Mouse (Mus musculus) olfactory bulb, adult 2 months (tissue): ENCODE measurements around the gene Mgmt. TPM values are rescaled to one million over a fixed set of nuclear protein-coding genes. Genes with fewer than 3 reads are reported as not detected.

Experiments used
- H3K27ac ChIP-seq: fragments of 200-500 bp; 2 replicates; pipeline ENCODE4 v1.5.1; 2012; ENCODE audit warnings: low read depth, low read length; ENCODE audit not compliant: insufficient read depth
- H3K4me1 ChIP-seq: fragments of 200-500 bp; 2 replicates; pipeline ENCODE4 v1.6.1; 2012; ENCODE audit warnings: low read length; ENCODE audit not compliant: control insufficient read depth, insufficient read depth
- H3K4me3 ChIP-seq: fragments of 200-500 bp; 2 replicates; pipeline ENCODE4 v1.5.1; 2012; ENCODE audit warnings: mild to moderate bottlenecking, low read depth, low read length, moderate library complexity; ENCODE audit not compliant: insufficient read depth
- CTCF ChIP-seq: fragments of 200-500 bp; IDR thresholded peaks from 2 replicates; pipeline ENCODE4 v1.5.1; 2012; ENCODE audit warnings: low read depth, mild to moderate bottlenecking, low read length, moderate library complexity; ENCODE audit not compliant: insufficient read depth
- POLR2A ChIP-seq: fragments of 200-500 bp; IDR thresholded peaks from 2 replicates; pipeline ENCODE4 v1.6.1; 2012; ENCODE audit warnings: mild to moderate bottlenecking, low read depth, low read length, moderate library complexity; ENCODE audit not compliant: insufficient read depth
- WGBS: fragments of 180-500 bp; shearing (Covaris S2); methylation state at CpG from one replicate; pipeline ENCODE4 v1.1.7; 2018; 5-methylcytosine and 5-hydroxymethylcytosine counted together
- polyA plus RNA-seq: library from polyadenylated mRNA; stranded (reverse); fragments of >200 nt; gene quantifications from 2 replicates; pipeline ENCODE4 v1.2.4, GENCODE M21; 2012; ENCODE audit warnings: low replicate concordance; ENCODE audit not compliant: missing spikeins, insufficient read depth, insufficient read length

Gene Mgmt
- polyA plus RNA-seq: not detected in 2 replicates

DNA sequence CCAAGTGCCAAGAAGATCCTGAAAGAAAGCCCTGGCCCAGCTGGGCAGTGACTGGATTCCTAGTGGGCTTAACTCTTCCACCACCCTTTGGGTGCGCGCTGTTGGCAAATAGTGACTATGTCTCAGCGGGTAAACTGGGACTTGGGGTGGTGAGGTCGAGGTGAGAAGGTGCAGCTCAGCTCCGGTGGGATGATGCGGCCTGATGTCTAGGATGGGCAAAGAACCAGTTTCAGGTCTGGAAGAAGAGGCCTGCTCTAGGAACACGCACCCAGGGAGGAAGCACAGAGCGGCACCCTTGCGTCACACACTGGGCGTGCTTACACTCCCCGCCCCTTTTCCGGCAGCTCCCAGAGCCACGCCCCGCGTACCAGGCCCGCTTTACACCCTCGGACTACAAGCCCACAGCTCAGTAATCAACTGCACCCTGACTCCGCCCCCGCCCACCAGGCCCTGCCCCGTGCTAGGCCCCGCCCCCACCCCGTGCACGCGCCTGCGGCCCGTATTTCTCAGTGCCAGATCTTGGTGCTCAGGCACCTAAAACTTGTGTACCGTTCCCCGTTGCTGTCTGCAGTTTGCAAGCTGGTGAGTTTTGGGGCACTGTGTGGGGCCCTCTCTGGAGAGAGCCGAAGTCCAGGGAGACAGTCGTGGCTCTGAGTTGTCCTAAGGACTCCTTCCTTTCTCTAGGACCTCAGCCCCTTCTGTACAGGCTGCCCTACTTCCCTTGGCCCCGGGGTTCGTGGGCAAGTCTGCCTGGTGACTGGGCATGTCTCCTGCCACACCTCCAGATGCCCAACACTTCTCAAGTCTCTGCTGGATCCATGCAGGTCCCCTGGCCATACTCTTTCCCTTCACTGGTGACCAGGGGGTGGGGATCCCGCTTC, at the start of gene Mgmt:
Gene Mgmt (plus strand): TSS at position 509 of the 881 bp plus-strand sequence.
- peak within 1 kb of the TSS; percentile 32 for H3K4me3 ChIP-seq
- no peak within 1 kb of the TSS for H3K27ac ChIP-seq
- peaks cover 4% of the 10 kb centered on the region for H3K4me1 ChIP-seq
- TF ChIP-seq POLR2A (no peak), CTCF (no peak)
- WGBS: 15% methylated on average over 33 of the region's 33 CpGs

- Histone ChIP-seq H3K27ac (no peak overlapping the region), H3K4me3 (no peak overlapping the region), H3K4me1 (peaks cover 3% of the 10 kb centered on the region)
- 47% methylated on average over 5 of the region's 5 CpGs for WGBS
- TF ChIP-seq POLR2A: no peak
- no peak for TF ChIP-seq CTCF
Observed at GRCm38 (mm10) chr7:136844835-136845234, 49.6 kb upstream of the Mgmt start.

- Histone ChIP-seq H3K4me3 (no peak overlapping the region), H3K27ac (no peak overlapping the region), H3K4me1 (peaks cover 2% of the 10 kb centered on the region)
- WGBS: 23% methylated on average over 9 of the region's 9 CpGs
- TF ChIP-seq POLR2A (no peak), CTCF (no peak)
Observed at GRCm38 (mm10) chr7:136845321-136845720, 49.1 kb upstream of the Mgmt start.

- no peak overlapping the region for H3K4me3 ChIP-seq
- no peak overlapping the region for H3K27ac ChIP-seq
- H3K4me1 ChIP-seq: no peaks in the 10 kb centered on the region
- TF ChIP-seq POLR2A: no peak
- TF ChIP-seq CTCF: no peak
- 66% methylated on average over 10 of the region's 10 CpGs for WGBS
Observed at GRCm38 (mm10) chr7:136846086-136846620, 48.3 kb upstream of the Mgmt start.

DNA sequence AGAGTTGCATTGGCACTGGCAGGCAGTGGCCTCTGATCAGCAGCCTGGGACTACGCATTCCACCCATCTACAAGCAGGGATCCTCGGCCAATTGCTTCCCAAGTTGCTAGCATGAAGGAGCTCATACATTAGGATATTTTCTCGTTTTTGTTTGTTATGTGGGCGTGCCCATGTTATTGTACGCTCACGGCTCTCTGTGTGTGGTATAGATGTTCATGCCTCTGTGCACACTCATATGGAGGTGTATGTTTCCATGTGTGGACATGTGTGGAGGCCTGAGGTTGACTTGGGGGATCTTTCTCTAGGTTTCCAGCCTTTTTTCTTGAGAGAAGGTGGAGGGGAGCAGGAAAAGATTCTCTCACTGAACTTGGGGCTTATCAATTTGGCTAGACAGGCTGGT, 46.8 kb upstream of the Mgmt start:
- H3K27ac ChIP-seq: no peak overlapping the region
- no peak overlapping the region for H3K4me3 ChIP-seq
- H3K4me1 ChIP-seq: no peaks in the 10 kb centered on the region
- WGBS: 98% methylated on average over 6 of the region's 6 CpGs
- TF ChIP-seq POLR2A (no peak), CTCF (no peak)

GRCm38 (mm10) chr7:136848761-136849160, 45.7 kb upstream of the Mgmt start:
- TF ChIP-seq CTCF: no peak
- no peak for TF ChIP-seq POLR2A
- no peak overlapping the region for H3K4me3 ChIP-seq
- no peak overlapping the region for H3K27ac ChIP-seq
- WGBS: 91% methylated on average over 8 of the region's 8 CpGs
- H3K4me1 ChIP-seq: no peaks in the 10 kb centered on the region

- WGBS: 84% methylated on average over 3 of the region's 3 CpGs
- H3K4me3 ChIP-seq: no peak overlapping the region
- TF ChIP-seq CTCF (no peak), POLR2A (no peak)
- no peaks in the 10 kb centered on the region for H3K4me1 ChIP-seq
- H3K27ac ChIP-seq: no peak overlapping the region
Observed at GRCm38 (mm10) chr7:136849811-136850210, 44.6 kb upstream of the Mgmt start.

GRCm38 (mm10) chr7:136850339-136850738, 44.1 kb upstream of the Mgmt start:
- Histone ChIP-seq H3K4me3 (no peak overlapping the region), H3K4me1 (no peaks in the 10 kb centered on the region), H3K27ac (no peak overlapping the region)
- WGBS: 89% methylated on average over 5 of the region's 5 CpGs
- no peak for TF ChIP-seq POLR2A
- TF ChIP-seq CTCF: no peak

DNA sequence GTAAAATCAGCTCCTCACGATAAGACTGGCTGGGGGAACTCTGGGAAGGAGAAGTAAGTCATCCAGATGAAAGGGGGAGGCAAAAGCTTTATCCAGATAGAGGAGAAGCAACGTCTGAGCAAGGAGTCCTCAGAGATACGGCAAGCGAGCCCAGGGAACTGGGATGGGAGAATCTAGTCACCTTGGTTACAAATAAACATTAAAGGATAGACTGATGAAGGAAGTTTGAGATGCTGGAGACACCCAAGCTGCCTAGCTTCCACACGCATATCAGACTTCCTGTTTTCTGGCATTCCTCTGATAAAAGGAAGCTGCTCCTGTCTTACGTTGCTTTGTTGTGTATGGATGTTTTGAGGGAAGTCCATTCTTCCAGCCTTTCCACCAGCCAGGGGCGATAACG, 42.5 kb upstream of the Mgmt start:
- TF ChIP-seq CTCF (no peak), POLR2A (no peak)
- Histone ChIP-seq H3K27ac (no peak overlapping the region), H3K4me1 (no peaks in the 10 kb centered on the region), H3K4me3 (no peak overlapping the region)
- WGBS: 87% methylated on average over 8 of the region's 8 CpGs
